Mouse (Mus musculus): Measurements from ENCODE around the gene Cobl.

The Cobl gene

GRCm38 (mm10) chr11:12227343-12227742 is 237.4 kb downstream of the Cobl start:
- in situ Hi-C loops (cut with MseI, MboI), result no loop called here

GRCm38 (mm10) chr11:12219594-12220530 is 244.9 kb downstream of the Cobl start:
- in situ Hi-C loops (cut with MseI, MboI), result no loop called here

DNA sequence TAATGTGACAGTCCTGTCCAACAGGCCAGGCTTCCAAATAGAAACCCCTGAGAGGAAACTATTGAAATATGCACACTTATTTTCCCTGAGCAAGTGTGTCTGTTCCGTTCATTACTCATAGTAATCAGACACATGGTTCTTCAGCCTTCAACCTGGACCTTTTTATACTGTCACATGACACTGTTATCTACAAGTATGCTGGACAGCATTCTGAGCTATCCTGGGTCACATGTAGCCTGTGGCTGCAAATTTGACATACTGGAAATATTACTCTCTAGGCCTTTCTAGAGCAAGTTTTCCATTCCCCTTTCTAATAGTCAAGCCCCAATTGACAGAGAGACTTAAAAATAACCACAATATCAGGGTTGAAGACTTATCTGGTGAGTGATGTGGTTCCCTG is 247.9 kb downstream of the Cobl start:
- in situ Hi-C loops (cut with MseI, MboI), result no loop called here

DNA sequence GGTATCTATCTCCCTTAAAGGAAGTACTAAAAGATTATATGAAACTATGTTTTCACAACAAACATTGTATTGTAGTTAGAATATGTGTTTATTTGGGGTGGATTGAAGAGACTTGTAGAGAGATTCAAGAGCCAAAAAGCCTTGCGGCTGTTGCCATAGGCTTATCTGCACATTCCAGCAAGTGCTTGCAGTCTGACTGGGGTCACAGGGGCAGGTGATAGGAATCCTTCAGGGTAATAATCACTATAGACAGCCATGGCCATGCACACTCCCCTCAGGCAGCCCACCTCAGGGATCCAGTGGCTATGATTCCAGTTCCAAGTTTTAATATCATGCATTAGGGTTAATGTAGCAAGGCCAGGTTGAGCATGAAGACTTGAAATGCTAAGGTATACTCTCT is 249.2 kb downstream of the Cobl start:
- in situ Hi-C loops (cut with MseI, MboI), result no loop called here

GRCm38 (mm10) chr11:12208574-12208973 is 256.2 kb downstream of the Cobl start:
- in situ Hi-C loops (cut with MseI, MboI), result no loop called here

DNA sequence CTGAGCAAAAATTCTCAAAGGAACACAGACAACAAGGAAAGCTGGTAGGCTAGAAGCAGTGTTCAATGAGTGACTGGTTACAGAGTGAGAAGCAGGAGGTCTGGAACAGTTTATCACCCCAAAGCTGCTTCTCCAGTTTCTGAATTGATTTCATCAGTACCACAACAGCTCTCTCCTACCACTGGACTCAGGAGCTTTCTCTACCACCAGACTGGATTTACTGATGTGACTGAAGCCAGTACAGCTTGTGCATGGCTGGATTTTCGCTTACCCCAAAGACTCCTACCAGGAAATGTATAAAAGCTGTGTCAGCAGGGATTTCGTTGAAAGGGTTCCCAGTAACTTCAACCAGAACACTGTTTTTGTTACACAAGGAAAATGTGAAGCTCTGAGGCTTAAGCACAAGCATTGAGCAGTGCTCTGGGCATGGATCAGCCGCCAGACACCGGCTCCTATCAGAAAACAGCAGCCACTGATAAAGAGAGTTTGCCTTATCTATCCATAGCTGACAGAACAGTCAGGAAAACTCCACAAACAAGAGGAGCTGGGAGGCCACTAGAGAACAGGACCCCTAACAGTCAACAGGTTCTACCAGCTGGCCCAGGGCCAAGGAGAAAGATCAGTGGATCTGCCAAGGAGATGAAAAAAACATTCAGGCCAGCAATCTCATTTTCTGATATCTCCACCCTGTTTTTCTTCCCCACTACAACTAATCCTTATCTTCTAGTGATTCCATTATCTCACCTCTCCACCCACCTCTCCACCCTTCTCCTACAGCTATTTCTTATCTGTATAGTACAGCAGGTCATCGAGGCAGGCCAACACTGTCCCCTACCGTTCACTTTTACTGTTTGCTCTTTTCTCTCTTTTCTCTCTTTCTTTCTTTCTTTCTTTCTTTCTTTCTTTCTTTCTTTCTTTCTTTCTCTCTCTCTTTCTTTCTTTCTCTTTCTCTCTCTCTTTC is 259.3 kb downstream of the Cobl start:
- in situ Hi-C loops (cut with MseI, MboI), result no loop called here

DNA sequence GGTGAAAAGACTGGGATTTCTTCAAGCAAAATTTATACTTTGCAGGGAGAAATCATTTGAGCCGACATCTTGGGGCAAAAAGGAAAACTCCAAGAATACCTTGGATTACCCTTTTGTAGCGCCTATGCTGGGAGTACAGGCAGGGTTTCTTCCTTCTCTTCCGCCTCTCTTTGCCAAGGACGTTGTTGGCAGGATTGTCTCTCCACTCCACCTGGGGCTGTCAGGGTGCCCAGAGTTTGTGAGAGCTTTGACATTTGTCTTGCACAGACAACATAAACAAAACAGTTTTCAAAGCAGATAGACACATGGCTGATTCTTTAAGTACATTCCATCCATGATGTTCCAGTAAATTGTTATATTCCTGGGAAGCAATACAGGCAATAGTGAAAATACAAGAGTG is 265.3 kb downstream of the Cobl start:
- in situ Hi-C loops (cut with MseI, MboI), result no loop called here

GRCm38 (mm10) chr11:12198700-12199349 is 265.9 kb downstream of the Cobl start:
- in situ Hi-C loops (cut with MseI, MboI), result no loop called here

DNA sequence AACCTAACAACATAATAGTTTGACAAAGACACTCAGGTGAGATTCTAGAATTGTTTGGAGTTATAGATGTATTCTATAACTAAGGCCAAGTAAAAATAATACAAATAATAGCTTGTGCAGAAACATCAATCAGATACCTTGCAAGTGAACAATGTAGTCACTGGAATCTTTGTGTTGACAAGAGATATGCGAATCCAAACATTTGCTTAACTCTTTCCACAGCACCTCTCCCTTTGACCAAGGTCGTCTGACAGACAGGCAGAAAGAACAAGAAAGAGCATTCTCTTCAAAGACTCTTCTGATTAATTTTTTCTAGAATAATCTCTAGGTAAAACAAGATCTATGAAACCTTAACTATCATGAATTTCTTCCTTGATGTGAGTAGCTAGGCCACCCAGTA is 266.7 kb downstream of the Cobl start:
- in situ Hi-C loops (cut with MseI, MboI), result no loop called here

- in situ Hi-C loops (cut with MseI, MboI), result no loop called here
Observed at GRCm38 (mm10) chr11:12197542-12197941, 267.2 kb downstream of the Cobl start.

- in situ Hi-C loops (cut with MseI, MboI), result no loop called here
Observed at GRCm38 (mm10) chr11:12195390-12195789, 269.4 kb downstream of the Cobl start.

DNA sequence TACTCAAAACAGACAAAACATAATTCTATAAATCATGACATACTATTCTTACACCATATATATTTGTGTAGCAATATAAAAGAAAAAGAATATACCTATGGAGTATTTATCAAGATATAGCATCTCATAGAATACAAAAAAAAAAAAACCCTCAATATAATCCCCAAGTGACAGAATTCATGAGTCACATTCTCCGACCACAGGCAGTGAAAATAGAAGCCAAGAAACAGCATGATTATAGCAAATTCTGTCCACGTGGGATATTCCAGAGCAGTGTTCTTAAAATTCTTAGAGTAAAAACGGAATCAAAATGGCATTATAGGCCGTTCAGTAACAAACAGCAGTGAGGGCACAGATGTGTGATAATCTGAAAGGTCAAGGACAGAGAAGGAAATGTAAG is 271.4 kb downstream of the Cobl start:
- in situ Hi-C loops (cut with MseI, MboI), result no loop called here

GRCm38 (mm10) chr11:12191386-12191785 is 273.4 kb downstream of the Cobl start:
- in situ Hi-C loops (cut with MseI, MboI), result no loop called here

DNA sequence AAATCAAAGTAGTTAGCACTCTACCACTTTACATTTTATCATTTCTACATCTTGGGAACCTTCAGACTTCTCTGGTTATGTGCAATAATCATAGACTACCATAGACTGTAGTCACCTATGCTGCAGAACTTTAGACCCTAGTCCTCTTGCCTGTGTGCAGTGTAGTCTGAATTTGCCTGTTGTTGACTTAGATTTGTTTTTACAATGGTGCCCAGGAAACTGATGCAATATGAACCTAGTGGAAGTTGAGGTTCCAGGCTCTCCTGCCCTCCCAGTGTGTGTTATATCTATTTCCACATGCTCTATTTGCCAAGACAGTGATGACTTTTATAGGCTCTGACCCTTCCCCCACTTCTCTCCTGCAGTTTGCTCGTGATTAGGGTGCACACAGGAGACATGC is 274.3 kb downstream of the Cobl start:
- in situ Hi-C loops (cut with MseI, MboI), result no loop called here
